Mouse (Mus musculus) cortical plate, adult 2 months (tissue): ENCODE results near the gene Cd300lf. TPM values are rescaled to one million over a fixed set of nuclear protein-coding genes. Genes with fewer than 3 reads are reported as not detected.

Experiments used
- H3K27ac ChIP-seq: fragments of 200-500 bp; 2 replicates; pipeline ENCODE4 v1.5.1; 2012; ENCODE audit warnings: low read length, control low read depth, inconsistent platforms; ENCODE audit not compliant: insufficient read depth
- H3K4me1 ChIP-seq: fragments of 200-500 bp; 2 replicates; pipeline ENCODE4 v1.6.1; 2011; ENCODE audit warnings: low read length; ENCODE audit not compliant: control insufficient read depth, insufficient read depth
- H3K4me3 ChIP-seq: fragments of 200-500 bp; 2 replicates; pipeline ENCODE4 v1.5.1; 2011; ENCODE audit warnings: mild to moderate bottlenecking, low read length, control low read depth; ENCODE audit not compliant: insufficient read depth
- CTCF ChIP-seq: fragments of 200-500 bp; IDR thresholded peaks from 2 replicates; pipeline ENCODE4 v1.5.1; 2011; ENCODE audit warnings: mild to moderate bottlenecking, control low read depth, low read length; ENCODE audit not compliant: insufficient read depth; ENCODE audit errors: extremely low read depth
- POLR2A ChIP-seq: fragments of 200-500 bp; IDR thresholded peaks from 2 replicates; pipeline ENCODE4 v1.6.1; 2011; ENCODE audit warnings: mild to moderate bottlenecking, low read length, control low read depth; ENCODE audit not compliant: insufficient read depth; ENCODE audit errors: extremely low read depth
- polyA plus RNA-seq: library from polyadenylated mRNA; depleted of rRNA; stranded (reverse); fragments of >200 nt; gene quantifications from 2 replicates; pipeline ENCODE4 v1.2.3, GENCODE M21; 2012

Cd300lf gene
- polyA plus RNA-seq, 1 experiment: 0.08 TPM

GRCm38 (mm10) chr11:115107403-115107916 is 26.3 kb downstream of the Cd300lf start:
- H3K27ac ChIP-seq: peak overlapping the region; percentile 32; the same call in 1 of the 2 replicates
- H3K4me3 ChIP-seq: no peak overlapping the region
- TF ChIP-seq POLR2A (no peak), CTCF (no peak)
- no peaks in the 10 kb centered on the region for H3K4me1 ChIP-seq

GRCm38 (mm10) chr11:115106638-115107037 is 27.2 kb downstream of the Cd300lf start:
- TF ChIP-seq CTCF (no peak), POLR2A (no peak)
- Histone ChIP-seq H3K27ac (no peak overlapping the region), H3K4me1 (no peaks in the 10 kb centered on the region), H3K4me3 (no peak overlapping the region)

GRCm38 (mm10) chr11:115104769-115105563 is 28.8 kb downstream of the Cd300lf start:
- no peaks in the 10 kb centered on the region for H3K4me1 ChIP-seq
- H3K27ac ChIP-seq: no peak overlapping the region
- no peak overlapping the region for H3K4me3 ChIP-seq
- no peak for TF ChIP-seq CTCF
- TF ChIP-seq POLR2A: no peak

DNA sequence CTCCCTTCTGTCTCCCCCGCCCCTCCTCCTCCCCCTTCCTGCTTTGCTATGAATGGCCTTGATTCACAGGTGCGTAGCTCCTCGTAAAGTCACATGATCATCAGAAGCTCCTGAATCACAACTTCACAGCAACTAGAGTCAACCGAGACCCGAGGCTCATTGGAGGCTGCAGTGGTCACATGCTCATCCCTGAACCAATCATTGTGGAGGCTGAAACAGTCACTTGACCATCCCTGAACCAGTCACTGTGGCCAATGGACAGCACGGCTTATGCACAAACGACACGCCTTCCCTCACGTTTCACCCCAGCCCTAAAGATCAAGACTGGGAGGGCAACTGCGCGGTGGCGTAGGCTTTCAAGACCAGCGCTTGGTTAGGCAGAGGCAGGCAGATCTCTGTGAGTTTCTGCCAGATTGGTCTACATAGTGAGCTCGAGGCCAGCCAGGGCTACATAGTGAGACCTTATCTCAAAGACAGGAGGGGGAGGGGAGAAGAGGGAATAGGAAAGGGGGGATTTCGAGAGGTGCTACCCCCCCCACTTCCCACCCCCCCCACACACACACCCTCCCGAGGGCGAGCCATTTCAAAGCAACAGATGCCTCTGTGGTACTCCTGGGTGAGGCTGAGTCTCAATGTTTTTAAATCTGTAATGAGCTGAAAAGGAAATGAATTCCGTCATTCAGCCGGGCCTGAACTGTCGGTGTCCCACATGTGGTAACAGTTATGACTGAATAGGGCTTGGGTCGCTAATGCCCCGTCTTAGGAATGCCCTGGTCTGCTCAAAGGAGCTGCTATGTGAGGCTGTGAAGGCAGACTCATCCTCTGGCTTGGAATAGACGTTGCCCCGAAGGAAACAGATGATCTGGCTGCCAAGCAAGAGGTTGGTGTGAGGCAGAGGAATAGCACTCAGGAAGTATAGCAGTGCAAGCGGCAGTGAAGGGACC is 30.1 kb downstream of the Cd300lf start:
- TF ChIP-seq CTCF (no peak), POLR2A (no peak)
- no peaks in the 10 kb centered on the region for H3K4me1 ChIP-seq

GRCm38 (mm10) chr11:115102116-115102515 is 31.7 kb downstream of the Cd300lf start:
- H3K4me3 ChIP-seq: no peak overlapping the region
- TF ChIP-seq POLR2A: no peak
- no peak for TF ChIP-seq CTCF
- no peaks in the 10 kb centered on the region for H3K4me1 ChIP-seq

More for the DNA sequence above, 30.1 kb downstream of the Cd300lf start:
- no peak overlapping the region for H3K4me3 ChIP-seq
- H3K27ac ChIP-seq: no peak overlapping the region

GRCm38 (mm10) chr11:115101615-115102051 is 32.2 kb downstream of the Cd300lf start:
- no peak overlapping the region for H3K27ac ChIP-seq
- no peaks in the 10 kb centered on the region for H3K4me1 ChIP-seq
- no peak overlapping the region for H3K4me3 ChIP-seq
- TF ChIP-seq POLR2A (no peak), CTCF (no peak)

More at GRCm38 (mm10) chr11:115102116-115102515, 31.7 kb downstream of the Cd300lf start:
- H3K27ac ChIP-seq: no peak overlapping the region

DNA sequence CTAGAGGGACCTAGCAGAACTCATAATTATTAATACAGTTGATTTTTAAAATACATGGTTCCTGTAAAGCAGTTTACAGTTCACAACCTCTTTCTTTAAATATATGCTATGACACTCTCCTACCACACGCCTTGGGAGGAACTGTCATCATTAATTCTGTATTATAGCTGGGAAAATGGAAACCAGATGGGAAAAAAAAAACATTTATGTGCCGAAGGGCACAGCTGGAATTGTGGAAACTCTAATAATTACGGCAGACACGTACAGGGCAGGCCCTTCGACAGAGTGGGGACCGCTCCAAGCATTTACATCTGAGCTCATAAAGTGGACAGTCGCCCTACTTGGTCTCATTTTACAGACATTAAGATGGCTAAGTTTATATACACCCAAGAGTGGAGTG is 33.1 kb downstream of the Cd300lf start:
- Histone ChIP-seq H3K27ac (no peak overlapping the region), H3K4me3 (no peak overlapping the region), H3K4me1 (no peaks in the 10 kb centered on the region)
- TF ChIP-seq CTCF (no peak), POLR2A (no peak)

- TF ChIP-seq POLR2A (no peak), CTCF (no peak)
- Histone ChIP-seq H3K27ac (no peak overlapping the region), H3K4me3 (no peak overlapping the region), H3K4me1 (no peaks in the 10 kb centered on the region)
Measured at GRCm38 (mm10) chr11:115100032-115100621, 33.7 kb downstream of the Cd300lf start.
